Mouse (Mus musculus) lung, adult 2 months (tissue): Measurements from ENCODE around the gene Keap1.

Experiments
- CTCF ChIP-seq: fragments of 200-500 bp; IDR thresholded peaks from 2 replicates; pipeline ENCODE4 v1.5.1; 2011; ENCODE audit warnings: mild to moderate bottlenecking, low read length, control low read depth; ENCODE audit not compliant: insufficient read depth
- POLR2A ChIP-seq: fragments of 200-500 bp; IDR thresholded peaks from 2 replicates; pipeline ENCODE4 v1.6.1; 2011; ENCODE audit warnings: low read depth, mild to moderate bottlenecking, control low read depth, low read length, borderline replicate concordance; ENCODE audit errors: extremely low read depth

DNA sequence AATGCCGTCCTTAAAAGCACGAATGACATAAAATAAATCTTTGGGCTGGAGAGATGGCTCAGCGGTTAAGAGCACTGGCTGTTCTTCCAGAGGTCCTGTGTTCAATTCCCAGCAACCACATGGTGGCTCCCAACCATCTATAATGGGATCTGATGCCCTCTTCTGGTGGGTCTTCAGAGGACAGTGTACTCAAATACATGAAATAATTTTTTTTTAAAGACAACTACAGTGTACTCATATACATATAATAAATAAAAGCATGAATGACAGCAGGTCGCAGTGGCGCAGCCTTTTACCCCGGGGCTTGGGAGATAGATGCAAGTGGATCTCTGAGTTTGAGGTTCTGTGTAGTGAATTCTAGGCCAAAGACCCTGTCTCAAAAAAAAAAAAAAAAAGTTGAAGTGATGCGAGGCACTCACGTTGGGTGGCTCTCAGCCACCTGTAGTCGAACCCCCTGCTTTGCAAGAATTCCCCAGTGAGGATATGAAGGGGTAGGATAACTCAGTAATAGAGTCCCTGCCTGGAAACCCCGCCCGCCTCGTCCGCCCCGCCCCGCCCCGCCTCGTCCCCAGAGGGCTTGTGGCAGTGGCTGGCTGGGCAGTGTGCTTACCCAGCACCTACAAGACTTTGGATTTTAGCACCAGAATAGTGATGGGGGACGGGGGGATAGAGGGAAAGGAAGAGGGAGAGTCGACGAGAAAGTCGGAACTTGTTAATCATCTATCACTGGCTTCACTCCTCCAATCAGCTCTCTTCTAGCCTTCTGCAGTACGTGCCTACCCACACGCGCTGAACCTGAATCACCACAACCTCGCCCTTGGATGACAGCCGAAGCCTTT, 14.4 kb downstream of the Keap1 start:
- TF ChIP-seq CTCF (no peak), POLR2A (no peak)
